Mouse (Mus musculus): Measurements from ENCODE around the gene Tesc. TPM values are rescaled to one million over a fixed set of nuclear protein-coding genes. Genes with fewer than 3 reads are reported as not detected.

Tesc gene
- polyA plus RNA-seq, 1 experiment from 2014 or later: 0.55 TPM

DNA sequence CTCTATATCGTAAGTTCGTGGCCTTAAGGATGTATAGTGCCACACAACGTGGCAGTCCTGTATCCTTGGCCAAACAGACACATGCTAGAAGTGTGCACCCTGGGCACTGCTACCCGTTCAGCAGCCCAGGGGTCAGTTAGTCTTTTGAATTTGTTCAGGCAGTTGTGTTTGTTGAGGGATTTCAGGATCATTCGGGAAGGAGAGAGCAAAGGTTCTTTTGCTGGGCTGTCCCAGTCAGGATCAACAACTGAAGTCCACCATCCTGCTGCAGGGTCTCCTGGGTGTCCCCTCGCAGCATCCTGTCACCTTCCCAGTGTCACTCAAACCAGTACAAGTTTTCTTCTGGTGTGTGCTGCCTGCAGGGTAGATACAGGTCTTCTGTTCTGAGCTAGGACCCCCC lies 31.0 kb upstream of the Tesc start:
- Histone ChIP-seq H3K27me3 (ENCODE audit: insufficient read depth, poor library complexity, severe bottlenecking) (no peaks in the 10 kb centered on the region), H3K4me1 (replicated peaks) (peaks cover 31% of the 10 kb centered on the region), H3K36me3 (peaks cover 100% of the 10 kb centered on the region), H3K9me3 (no peaks in the 10 kb centered on the region), H3K4me3 (no peak overlapping the region), H3K27ac (no peak overlapping the region)
- WGBS: 87% methylated on average over 6 of the region's 6 CpGs
- no peak for DNase-seq (ENCODE audit: low spot score)

DNA sequence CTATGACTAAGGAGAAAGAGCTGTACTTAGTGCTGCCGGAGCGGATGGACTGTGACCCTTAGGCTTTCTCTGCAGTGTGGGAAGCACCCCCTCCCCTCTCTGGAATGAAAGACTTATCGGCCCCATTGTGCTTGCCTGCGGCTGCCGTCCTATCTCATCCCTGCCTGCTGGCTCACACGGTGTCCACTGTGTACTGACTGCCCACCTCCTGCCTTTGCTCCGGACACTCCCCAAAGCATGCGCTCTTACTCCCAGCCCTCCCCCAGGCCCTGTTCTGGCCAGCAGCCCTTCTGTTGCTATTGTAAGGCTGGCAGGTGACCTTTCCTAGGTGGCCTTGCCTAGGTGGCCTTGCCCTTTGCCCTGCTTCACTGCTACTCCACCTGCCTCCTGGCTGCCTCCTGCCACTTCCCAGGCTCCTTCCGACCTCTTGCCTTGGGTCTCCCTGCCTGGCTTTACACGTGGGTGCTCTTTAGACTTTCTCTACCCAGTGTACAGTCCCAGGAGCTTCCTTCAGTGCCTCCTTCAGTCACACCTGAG lies 30.0 kb upstream of the Tesc start:
- Histone ChIP-seq H3K36me3 (peaks cover 100% of the 10 kb centered on the region), H3K4me1 (replicated peaks) (peaks cover 31% of the 10 kb centered on the region), H3K27me3 (ENCODE audit: insufficient read depth, poor library complexity, severe bottlenecking) (no peaks in the 10 kb centered on the region), H3K4me3 (no peak overlapping the region), H3K27ac (peak overlapping the region; percentile 53), H3K9me3 (no peaks in the 10 kb centered on the region)
- 47% methylated on average over 10 of the region's 10 CpGs for WGBS
- no peak for DNase-seq (ENCODE audit: low spot score)

DNA sequence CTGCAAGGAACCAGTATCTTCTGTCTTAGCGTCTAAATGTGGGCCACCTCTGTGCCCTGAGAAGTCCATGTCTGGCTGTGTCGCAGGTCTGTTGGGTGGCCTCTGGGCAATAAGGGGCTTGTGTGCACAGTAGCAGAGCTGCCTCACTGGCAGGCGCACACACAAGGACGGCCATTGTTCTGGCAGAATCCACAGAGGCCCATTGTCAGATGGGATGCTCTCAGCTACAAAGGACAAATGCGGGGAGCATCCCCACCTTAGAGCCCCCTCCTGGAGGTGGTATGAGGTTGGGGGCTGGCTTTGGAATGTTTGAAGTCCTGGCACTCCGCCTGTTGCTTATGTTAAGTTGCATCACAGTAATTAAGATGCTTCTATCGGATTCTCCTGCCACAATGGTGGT lies 28.5 kb upstream of the Tesc start:
- peak; percentile 9 for DNase-seq (ENCODE audit: low spot score)
- H3K4me3 ChIP-seq: no peak overlapping the region
- H3K36me3 ChIP-seq: peaks cover 100% of the 10 kb centered on the region
- peaks cover 31% of the 10 kb centered on the region for H3K4me1 ChIP-seq (replicated peaks)
- no peaks in the 10 kb centered on the region for H3K27me3 ChIP-seq (ENCODE audit: insufficient read depth, poor library complexity, severe bottlenecking)
- no peak overlapping the region for H3K27ac ChIP-seq
- no peaks in the 10 kb centered on the region for H3K9me3 ChIP-seq
- 75% methylated on average over 7 of the region's 7 CpGs for WGBS

DNA sequence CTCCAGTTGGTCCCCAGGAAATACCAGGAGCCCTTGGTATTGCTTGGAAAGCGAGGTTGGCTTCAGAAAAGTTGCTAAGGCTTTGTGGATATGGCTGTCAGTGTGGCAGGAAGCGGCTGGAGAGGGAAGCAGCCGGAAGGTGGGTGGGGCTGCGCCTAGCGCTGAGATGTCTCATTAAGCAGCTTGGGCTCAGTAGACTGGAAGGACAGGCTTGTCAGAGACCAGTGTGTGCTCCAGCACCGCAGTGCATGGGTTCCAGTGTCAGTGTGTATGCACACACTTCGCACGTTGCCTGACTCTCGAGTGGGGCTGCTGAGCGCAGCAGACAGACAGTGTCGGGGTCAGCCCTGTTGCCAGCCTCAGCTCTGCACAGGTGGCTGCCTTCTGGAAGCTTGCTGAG lies 28.0 kb upstream of the Tesc start:
- H3K4me1 ChIP-seq (replicated peaks): peaks cover 31% of the 10 kb centered on the region
- no peak for DNase-seq (ENCODE audit: low spot score)
- H3K27me3 ChIP-seq (ENCODE audit: insufficient read depth, poor library complexity, severe bottlenecking): no peaks in the 10 kb centered on the region
- H3K27ac ChIP-seq: no peak overlapping the region
- H3K9me3 ChIP-seq: no peaks in the 10 kb centered on the region
- no peak overlapping the region for H3K4me3 ChIP-seq
- peaks cover 100% of the 10 kb centered on the region for H3K36me3 ChIP-seq
- 83% methylated on average over 11 of the region's 11 CpGs for WGBS

DNA sequence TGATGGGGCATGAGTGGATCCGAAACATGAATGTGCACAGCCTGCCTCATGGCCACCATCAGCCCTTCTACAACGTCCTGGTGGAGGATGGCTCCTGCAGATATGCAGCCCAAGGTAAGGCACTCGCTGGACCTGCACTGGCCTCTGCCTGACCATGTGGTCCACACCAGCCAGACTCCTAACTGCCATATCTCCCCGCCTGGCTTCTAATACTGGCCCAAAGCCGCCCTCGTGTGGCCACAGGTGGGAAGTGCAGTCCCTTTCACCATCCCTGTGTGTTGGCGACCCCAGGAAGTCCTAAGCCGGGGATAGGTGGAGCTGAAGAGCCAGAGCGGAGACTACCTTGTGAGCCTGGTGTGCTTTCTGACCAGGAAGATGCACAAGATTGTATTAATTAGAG lies 25.5 kb upstream of the Tesc start:
- Histone ChIP-seq H3K27ac (no peak overlapping the region), H3K36me3 (peaks cover 100% of the 10 kb centered on the region), H3K27me3 (ENCODE audit: insufficient read depth, poor library complexity, severe bottlenecking) (no peaks in the 10 kb centered on the region), H3K4me3 (no peak overlapping the region), H3K9me3 (no peaks in the 10 kb centered on the region), H3K4me1 (replicated peaks) (peaks cover 28% of the 10 kb centered on the region)
- WGBS: 40% methylated on average over 9 of the region's 9 CpGs
- peak; percentile 80 for DNase-seq (ENCODE audit: low spot score)

DNA sequence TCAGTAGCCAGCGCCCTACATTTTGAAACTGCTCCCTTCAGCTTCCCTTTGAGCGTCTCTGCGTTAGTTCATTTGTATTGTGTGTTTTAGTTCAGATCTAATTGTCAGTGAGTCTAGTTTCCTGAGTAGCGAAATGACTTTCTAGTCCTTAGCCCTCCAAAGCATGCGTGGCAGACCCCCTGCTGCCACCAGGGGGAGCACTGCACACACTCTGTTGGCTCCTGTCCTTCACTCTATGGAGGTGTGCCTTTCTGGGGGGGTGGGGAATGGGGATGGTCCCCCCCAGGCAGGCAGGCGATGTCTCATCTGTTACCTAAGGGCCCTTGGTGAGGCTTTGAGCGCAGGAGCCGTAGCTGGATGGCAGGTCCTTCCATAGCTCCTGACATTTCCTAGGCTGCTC lies 22.9 kb upstream of the Tesc start:
- no peaks in the 10 kb centered on the region for H3K27me3 ChIP-seq (ENCODE audit: insufficient read depth, poor library complexity, severe bottlenecking)
- H3K4me1 ChIP-seq (replicated peaks): peaks cover 3% of the 10 kb centered on the region; the same call in 1 of the 2 replicates
- peak; percentile 43 for DNase-seq (ENCODE audit: low spot score)
- H3K27ac ChIP-seq: no peak overlapping the region
- H3K36me3 ChIP-seq: peaks cover 100% of the 10 kb centered on the region
- H3K4me3 ChIP-seq: no peak overlapping the region
- H3K9me3 ChIP-seq: no peaks in the 10 kb centered on the region
- 78% methylated on average over 8 of the region's 8 CpGs for WGBS

DNA sequence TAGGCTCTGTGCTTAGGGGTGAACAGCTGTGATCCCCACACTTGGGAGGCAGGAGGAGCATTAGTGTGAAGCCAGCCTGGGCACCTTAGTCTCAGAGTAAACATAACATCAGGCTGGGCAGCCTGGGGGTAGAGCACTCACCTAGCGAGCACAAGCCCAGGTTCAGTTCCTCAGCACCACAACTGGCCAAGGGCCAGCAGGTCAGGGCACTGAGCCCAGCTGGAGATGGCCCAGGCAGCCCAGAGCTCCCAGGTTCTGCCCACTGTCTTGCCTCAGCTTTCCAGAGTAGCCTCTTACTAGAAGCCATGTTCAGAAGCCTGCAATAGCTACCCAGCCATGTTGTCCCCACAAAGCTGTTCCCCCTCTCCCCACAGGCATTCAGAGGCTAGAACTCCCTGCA lies 21.8 kb upstream of the Tesc start:
- H3K36me3 ChIP-seq: peaks cover 98% of the 10 kb centered on the region
- 0 out of 2 replicates have a peak, but pooled peaks cover 2% of the 10 kb centered on the region for H3K4me1 ChIP-seq (replicated peaks)
- 71% methylated on average over 1 of the region's 1 CpGs for WGBS
- H3K27me3 ChIP-seq (ENCODE audit: insufficient read depth, poor library complexity, severe bottlenecking): no peaks in the 10 kb centered on the region
- no peak for DNase-seq (ENCODE audit: low spot score)
- H3K9me3 ChIP-seq: no peaks in the 10 kb centered on the region
- no peak overlapping the region for H3K4me3 ChIP-seq
- H3K27ac ChIP-seq: no peak overlapping the region

DNA sequence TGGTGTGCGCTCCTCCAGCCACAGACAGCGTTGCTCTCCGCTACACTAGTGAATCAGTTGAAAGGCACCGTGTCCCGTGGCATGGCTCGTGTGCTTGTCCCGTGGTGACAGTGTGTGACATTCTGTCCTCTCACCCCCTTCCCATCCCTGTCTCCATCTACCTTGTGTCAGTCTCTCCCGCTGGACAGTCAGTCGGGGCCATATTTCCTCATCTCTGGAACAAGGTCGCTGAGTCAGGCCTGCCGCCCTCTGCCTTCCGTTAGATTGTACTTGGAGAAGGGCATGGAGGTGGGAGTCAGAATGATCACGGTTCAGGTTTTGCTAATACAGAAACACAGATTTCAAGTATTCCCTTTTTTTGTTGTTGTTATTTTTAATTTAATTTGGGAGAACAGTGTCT lies 19.2 kb upstream of the Tesc start:
- 93% methylated on average over 13 of the region's 13 CpGs for WGBS
- peaks cover 80% of the 10 kb centered on the region for H3K36me3 ChIP-seq
- H3K9me3 ChIP-seq: no peaks in the 10 kb centered on the region
- no peaks in the 10 kb centered on the region for H3K27me3 ChIP-seq (ENCODE audit: insufficient read depth, poor library complexity, severe bottlenecking)
- no peak overlapping the region for H3K27ac ChIP-seq
- no peak for DNase-seq (ENCODE audit: low spot score)
- H3K4me3 ChIP-seq: no peak overlapping the region
- H3K4me1 ChIP-seq (replicated peaks): peaks cover 7% of the 10 kb centered on the region; the same call in 1 of the 2 replicates

DNA sequence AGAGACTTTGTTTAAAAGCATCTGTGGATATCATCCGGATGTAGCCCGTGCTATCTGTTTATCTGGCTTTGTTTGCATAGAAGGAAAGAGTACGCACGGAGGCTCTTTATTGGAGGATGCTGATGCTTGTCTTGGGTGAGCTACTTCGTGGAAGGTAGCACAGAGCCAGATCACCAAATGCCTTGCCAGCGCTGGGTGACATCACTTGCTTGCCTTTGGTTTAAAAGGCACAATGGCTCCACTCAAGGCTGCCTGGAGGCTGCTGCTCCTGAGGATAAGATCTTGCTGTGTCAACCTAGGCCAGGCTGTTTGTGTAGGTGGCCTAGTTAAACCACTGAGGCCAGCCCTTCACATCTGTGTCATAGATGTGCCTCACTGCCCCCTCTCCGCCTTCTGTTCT lies 16.7 kb upstream of the Tesc start:
- Histone ChIP-seq H3K27ac (no peak overlapping the region), H3K4me1 (replicated peaks) (peaks cover 18% of the 10 kb centered on the region), H3K27me3 (ENCODE audit: insufficient read depth, poor library complexity, severe bottlenecking) (no peaks in the 10 kb centered on the region), H3K9me3 (no peaks in the 10 kb centered on the region), H3K4me3 (no peak overlapping the region), H3K36me3 (peaks cover 54% of the 10 kb centered on the region)
- DNase-seq (ENCODE audit: low spot score): no peak
- WGBS: 88% methylated on average over 7 of the region's 7 CpGs

DNA sequence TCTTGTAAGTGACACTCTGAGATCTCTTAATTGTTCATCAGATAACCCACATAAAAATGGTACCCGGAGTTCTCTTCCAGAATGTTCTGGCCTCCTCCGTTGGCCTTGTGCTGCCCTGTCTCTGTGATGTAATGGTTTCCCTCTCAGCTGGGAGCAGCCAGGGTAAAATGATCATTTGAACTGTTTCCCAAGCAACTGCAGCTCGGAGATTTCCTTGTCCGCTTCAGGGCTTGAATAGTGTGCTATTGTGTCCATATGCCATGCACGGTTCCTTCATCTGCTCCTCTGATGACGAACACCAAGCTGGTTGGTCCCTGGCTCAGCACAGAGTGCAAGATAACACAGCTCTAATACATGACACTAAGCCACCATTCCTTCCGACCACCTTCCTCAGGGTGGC lies 15.7 kb upstream of the Tesc start:
- Histone ChIP-seq H3K9me3 (no peaks in the 10 kb centered on the region), H3K27me3 (ENCODE audit: insufficient read depth, poor library complexity, severe bottlenecking) (no peaks in the 10 kb centered on the region), H3K36me3 (peaks cover 45% of the 10 kb centered on the region), H3K4me3 (no peak overlapping the region), H3K27ac (no peak overlapping the region), H3K4me1 (replicated peaks) (peaks cover 18% of the 10 kb centered on the region)
- WGBS: 74% methylated on average over 7 of the region's 7 CpGs
- DNase-seq (ENCODE audit: low spot score): no peak

DNA sequence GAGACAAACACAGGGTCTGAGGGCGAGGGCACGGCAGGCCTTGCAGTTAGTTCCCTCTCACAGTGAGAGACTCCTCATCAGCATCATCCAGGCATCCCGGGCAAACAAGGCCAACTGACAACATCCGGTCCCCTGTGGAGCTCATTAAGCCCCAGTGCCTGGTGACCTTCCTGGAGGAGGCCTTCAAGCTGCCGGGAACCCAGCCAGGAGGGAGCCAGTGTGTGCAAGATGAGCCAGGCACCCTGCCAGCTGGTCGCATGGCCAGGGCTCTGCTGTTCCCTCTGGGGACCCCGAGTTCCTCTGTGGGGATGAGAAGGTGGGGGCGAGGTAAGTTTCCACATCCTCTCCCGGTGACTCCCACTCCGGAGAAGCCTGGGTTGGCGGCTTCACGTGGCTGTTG lies 12.5 kb upstream of the Tesc start:
- H3K4me1 ChIP-seq (replicated peaks): peaks cover 29% of the 10 kb centered on the region
- no peak for DNase-seq (ENCODE audit: low spot score)
- no peak overlapping the region for H3K4me3 ChIP-seq
- peaks cover 15% of the 10 kb centered on the region for H3K36me3 ChIP-seq
- H3K9me3 ChIP-seq: no peaks in the 10 kb centered on the region
- 21% methylated on average over 12 of the region's 12 CpGs for WGBS
- H3K27ac ChIP-seq: peak overlapping the region; percentile 42
- peaks cover 8% of the 10 kb centered on the region for H3K27me3 ChIP-seq (ENCODE audit: insufficient read depth, poor library complexity, severe bottlenecking)

DNA sequence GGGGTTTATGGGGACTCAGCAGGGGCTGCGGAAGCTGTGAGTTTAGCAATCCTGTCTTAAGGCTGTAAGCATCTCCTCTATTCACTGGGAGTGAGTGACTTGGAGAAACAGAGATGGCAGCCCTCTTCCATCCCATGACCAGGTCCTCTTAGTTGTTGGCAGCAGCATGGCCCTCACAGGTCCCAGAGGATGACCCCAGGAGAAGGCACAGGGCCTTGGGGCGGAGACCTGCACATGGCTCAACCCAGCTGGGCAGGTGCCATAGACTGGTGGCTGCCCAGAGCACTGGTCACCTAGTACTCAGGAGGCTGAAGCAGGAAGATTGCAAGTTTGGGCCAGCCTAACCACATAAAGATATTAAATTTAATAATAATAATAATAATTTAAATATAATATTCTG lies 11.9 kb upstream of the Tesc start:
- no peak overlapping the region for H3K27ac ChIP-seq
- peaks cover 30% of the 10 kb centered on the region for H3K4me1 ChIP-seq (replicated peaks)
- 98% methylated on average over 2 of the region's 2 CpGs for WGBS

DNA sequence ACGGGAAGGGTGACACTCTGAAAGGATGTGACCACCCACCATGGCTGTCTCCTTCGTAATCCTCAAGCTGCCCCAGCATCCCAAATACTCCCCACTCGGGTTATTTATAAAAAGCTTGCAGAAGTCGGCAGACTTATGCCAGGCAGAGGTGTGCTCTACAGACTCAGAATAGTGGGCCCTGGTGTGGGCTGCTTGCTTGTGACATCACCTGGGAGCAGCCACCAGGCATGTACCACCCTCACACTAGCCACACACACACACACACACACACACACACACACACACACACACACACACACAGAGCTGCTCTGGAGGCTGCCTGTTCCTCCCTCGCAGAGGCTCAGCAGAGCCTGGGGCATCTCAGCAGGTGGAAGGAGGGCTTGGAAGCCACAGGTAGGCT lies 10.0 kb upstream of the Tesc start:
- 73% methylated on average over 5 of the region's 5 CpGs for WGBS
- Histone ChIP-seq H3K27ac (no peak overlapping the region), H3K4me3 (no peak overlapping the region), H3K27me3 (ENCODE audit: insufficient read depth, poor library complexity, severe bottlenecking) (peaks cover 13% of the 10 kb centered on the region), H3K9me3 (no peaks in the 10 kb centered on the region), H3K4me1 (replicated peaks) (peaks cover 26% of the 10 kb centered on the region), H3K36me3 (no peaks in the 10 kb centered on the region)
- DNase-seq (ENCODE audit: low spot score): no peak

More for the DNA sequence above, 11.9 kb upstream of the Tesc start:
- no peak overlapping the region for H3K4me3 ChIP-seq
- peaks cover 13% of the 10 kb centered on the region for H3K27me3 ChIP-seq (ENCODE audit: insufficient read depth, poor library complexity, severe bottlenecking)
- peaks cover 8% of the 10 kb centered on the region for H3K36me3 ChIP-seq
- no peaks in the 10 kb centered on the region for H3K9me3 ChIP-seq
- no peak for DNase-seq (ENCODE audit: low spot score)

DNA sequence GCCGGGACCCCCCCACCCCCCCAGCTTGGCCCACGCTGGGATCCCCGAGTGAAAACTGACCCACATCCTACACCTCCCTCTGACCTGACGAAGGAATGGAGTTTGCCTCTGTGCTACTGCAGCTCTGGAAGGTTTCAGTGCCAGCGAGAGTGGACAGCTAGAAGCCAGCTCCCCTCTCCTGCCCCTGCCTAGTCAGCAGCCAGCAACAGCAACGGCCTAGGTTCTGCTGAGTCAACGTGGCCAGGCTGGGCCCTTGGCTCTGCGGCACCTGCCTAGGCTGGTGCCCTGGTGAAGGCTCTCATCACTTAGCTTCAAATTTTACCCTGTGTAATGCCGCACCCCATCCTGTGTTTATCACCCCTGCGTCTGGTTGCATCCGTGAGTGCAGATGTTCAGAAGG lies 7.6 kb upstream of the Tesc start:
- Histone ChIP-seq H3K36me3 (no peaks in the 10 kb centered on the region), H3K27me3 (ENCODE audit: insufficient read depth, poor library complexity, severe bottlenecking) (peaks cover 15% of the 10 kb centered on the region), H3K4me1 (replicated peaks) (peaks cover 18% of the 10 kb centered on the region), H3K27ac (no peak overlapping the region), H3K4me3 (no peak overlapping the region), H3K9me3 (no peaks in the 10 kb centered on the region)
- 76% methylated on average over 11 of the region's 11 CpGs for WGBS
- DNase-seq (ENCODE audit: low spot score): no peak
